Mouse (Mus musculus) intestine, embryonic 15.5 days (tissue): ENCODE data around the gene Nrtn. TPM values are rescaled to one million over a fixed set of nuclear protein-coding genes. Genes with fewer than 3 reads are reported as not detected.
A peak's percentile ranks its signal among the peaks of the same experiment; 100 is the strongest.

Experiments
- ATAC-seq: fragments of 200-750 bp; cut with Nextera tagmentation; 2 replicates; pipeline ENCODE4 v1.8.0; 2017; ENCODE audit warnings: moderate TSS enrichment, moderate library complexity
- H3K27ac ChIP-seq: fragments of 300-500 bp; sonication (generic); 2 replicates; pipeline ENCODE4 v1.5.1; 2015; ENCODE audit warnings: mild to moderate bottlenecking, inconsistent platforms
- H3K27me3 ChIP-seq: fragments of 300-500 bp; sonication (generic); replicated peaks from 2 replicates; pipeline ENCODE4 v1.6.1; 2015; ENCODE audit warnings: inconsistent platforms
- H3K36me3 ChIP-seq: fragments of 300-500 bp; sonication (generic); 2 replicates; pipeline ENCODE4 v1.6.1; 2015; ENCODE audit warnings: inconsistent platforms
- H3K4me1 ChIP-seq: fragments of 300-500 bp; sonication (generic); replicated peaks from 2 replicates; pipeline ENCODE4 v1.6.1; 2015; ENCODE audit warnings: inconsistent platforms
- H3K4me2 ChIP-seq: fragments of 300-500 bp; sonication (generic); replicated peaks from 2 replicates; pipeline ENCODE4 v1.6.1; 2015; ENCODE audit warnings: mild to moderate bottlenecking, inconsistent platforms
- H3K4me3 ChIP-seq: fragments of 300-500 bp; sonication (generic); replicated peaks from 2 replicates; pipeline ENCODE4 v1.5.1; 2015; ENCODE audit warnings: inconsistent platforms
- H3K9ac ChIP-seq: fragments of 300-500 bp; sonication (generic); 2 replicates; pipeline ENCODE4 v1.6.1; 2015; ENCODE audit warnings: inconsistent platforms
- H3K9me3 ChIP-seq: fragments of 300-500 bp; sonication (generic); 2 replicates; pipeline ENCODE4 v1.6.1; 2016; ENCODE audit warnings: inconsistent platforms
- WGBS: fragments of 180-500 bp; shearing (Covaris S2); methylation state at CpG from one replicate; pipeline ENCODE4 v1.1.7; 2015; 5-methylcytosine and 5-hydroxymethylcytosine counted together
- polyA plus RNA-seq: library from polyadenylated mRNA; unstranded; fragments of >200 nt; fragmentation: Nextera tagmentation; extraction: Ambion mirVana; gene quantifications from 2 replicates; pipeline ENCODE4 v1.2.1, GENCODE M21; 2015

The Nrtn gene
- polyA plus RNA-seq, 1 experiment from 2014 or later, result 10.7 TPM

- no peaks in the 10 kb centered on the region for H3K27me3 ChIP-seq
- peaks cover 28% of the 10 kb centered on the region for H3K4me1 ChIP-seq
- no peak overlapping the region for H3K9ac ChIP-seq
- no peak overlapping the region for H3K4me3 ChIP-seq
- no peaks in the 10 kb centered on the region for H3K9me3 ChIP-seq
- H3K27ac ChIP-seq, result peak overlapping the region; percentile 48; the same call in 1 of the 2 replicates
- WGBS, result 6% methylated on average over 12 of the region's 12 CpGs
- H3K36me3 ChIP-seq, result 0 out of 2 replicates have a peak, but pooled peaks cover under 1% of the 10 kb centered on the region
- peak overlapping the region; percentile 42 for H3K4me2 ChIP-seq
- ATAC-seq, result peak; percentile 35
These were observed 29.2 kb downstream of the Nrtn start for GRCm38 (mm10) chr17:56728117-56728516.

GRCm38 (mm10) chr17:56727659-56728058, 29.7 kb downstream of the Nrtn start:
- Histone ChIP-seq H3K27me3 (no peaks in the 10 kb centered on the region), H3K27ac (peak overlapping the region; percentile 48), H3K4me3 (no peak overlapping the region), H3K9ac (no peak overlapping the region), H3K4me2 (peak overlapping the region; percentile 42), H3K4me1 (peaks cover 30% of the 10 kb centered on the region), H3K9me3 (no peaks in the 10 kb centered on the region), H3K36me3 (0 out of 2 replicates have a peak, but pooled peaks cover 5% of the 10 kb centered on the region)
- WGBS, result 11% methylated on average over 12 of the region's 12 CpGs
- ATAC-seq, result peak; percentile 71

DNA sequence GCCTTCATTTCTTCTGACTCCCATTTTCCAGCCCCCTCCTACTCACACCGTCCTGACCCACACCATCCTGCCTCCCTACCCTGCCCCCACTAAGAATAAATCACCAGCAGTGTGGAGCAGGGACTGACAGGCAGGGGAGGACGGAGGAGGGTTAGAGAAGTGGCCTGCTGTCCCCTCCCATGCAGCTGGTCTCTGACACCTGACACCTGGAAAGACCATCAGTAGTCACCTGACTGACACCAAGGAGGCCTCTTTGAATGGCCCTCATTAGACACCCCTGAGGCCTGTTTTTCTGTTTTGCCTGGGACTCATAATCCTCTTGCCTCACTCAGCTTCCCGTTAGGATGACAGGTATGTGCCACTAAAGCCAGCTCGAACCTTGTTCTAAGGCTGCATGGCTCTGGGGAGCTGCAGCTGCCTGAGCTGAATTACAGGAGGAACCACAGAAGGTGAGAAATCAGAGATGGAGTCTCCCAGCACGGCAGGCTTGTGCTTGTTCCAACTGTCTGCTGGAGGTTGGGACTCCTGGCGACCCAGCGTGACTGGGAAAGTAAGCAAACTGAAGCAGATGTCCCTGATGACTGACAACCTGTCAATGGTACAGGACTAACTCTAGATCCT, 30.2 kb downstream of the Nrtn start:
- peak overlapping the region; percentile 48; the same call in 1 of the 2 replicates for H3K27ac ChIP-seq
- H3K4me2 ChIP-seq, result no peak overlapping the region
- H3K27me3 ChIP-seq, result no peaks in the 10 kb centered on the region
- 14% methylated on average over 7 of the region's 7 CpGs for WGBS
- H3K9ac ChIP-seq, result no peak overlapping the region
- H3K4me3 ChIP-seq, result no peak overlapping the region
- 0 out of 2 replicates have a peak, but pooled peaks cover 6% of the 10 kb centered on the region for H3K36me3 ChIP-seq
- H3K9me3 ChIP-seq, result no peaks in the 10 kb centered on the region
- ATAC-seq, result peak; percentile 32
- H3K4me1 ChIP-seq, result peaks cover 31% of the 10 kb centered on the region

- H3K9ac ChIP-seq, result no peak overlapping the region
- no peak for ATAC-seq
These were observed 33.7 kb downstream of the Nrtn start for GRCm38 (mm10) chr17:56723419-56724161.

DNA sequence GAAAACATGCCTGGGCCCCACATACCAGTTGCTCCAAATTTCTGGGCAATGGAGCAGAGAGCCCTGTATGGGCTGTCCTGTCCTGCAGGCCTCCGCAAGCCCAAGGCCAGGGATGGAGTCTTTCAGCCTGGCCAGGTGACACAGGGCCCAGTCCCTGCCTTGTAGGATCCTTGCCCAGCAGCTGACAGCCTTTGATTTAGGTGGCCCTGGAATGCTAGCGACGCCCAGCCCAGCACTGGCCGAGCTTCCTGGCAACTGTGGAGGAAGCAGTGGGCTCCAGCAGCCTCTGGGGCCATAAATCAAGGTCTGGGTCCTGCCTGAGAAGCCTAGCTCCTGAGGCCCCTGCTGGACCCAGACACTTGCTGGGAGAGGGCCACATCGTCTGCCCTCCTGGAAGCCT, 34.9 kb downstream of the Nrtn start:
- no peak for ATAC-seq
- 38% methylated on average over 5 of the region's 5 CpGs for WGBS
- Histone ChIP-seq H3K4me2 (no peak overlapping the region), H3K9ac (0 out of 2 replicates have a peak overlapping the region, but pooled peaks have one; percentile 1), H3K4me1 (peaks cover 28% of the 10 kb centered on the region), H3K4me3 (no peak overlapping the region), H3K27ac (no peak overlapping the region), H3K36me3 (0 out of 2 replicates have a peak, but pooled peaks cover 11% of the 10 kb centered on the region), H3K27me3 (no peaks in the 10 kb centered on the region), H3K9me3 (no peaks in the 10 kb centered on the region)

More at GRCm38 (mm10) chr17:56723419-56724161, 33.7 kb downstream of the Nrtn start:
- Histone ChIP-seq H3K27ac (no peak overlapping the region), H3K9me3 (no peaks in the 10 kb centered on the region), H3K4me1 (peaks cover 35% of the 10 kb centered on the region), H3K4me2 (no peak overlapping the region), H3K27me3 (no peaks in the 10 kb centered on the region), H3K4me3 (no peak overlapping the region), H3K36me3 (0 out of 2 replicates have a peak, but pooled peaks cover 11% of the 10 kb centered on the region)
- 77% methylated on average over 11 of the region's 11 CpGs for WGBS

- Histone ChIP-seq H3K9me3 (no peaks in the 10 kb centered on the region), H3K4me2 (peak within 1 kb of the TSS; percentile 79), H3K36me3 (0 out of 2 replicates have a peak, but pooled peaks cover 5% of the 10 kb centered on the region), H3K4me3 (peak within 1 kb of the TSS; percentile 80), H3K9ac (peak within 1 kb of the TSS; percentile 80), H3K27me3 (no peaks in the 10 kb centered on the region), H3K27ac (peak within 1 kb of the TSS; percentile 84), H3K4me1 (peaks cover 24% of the 10 kb centered on the region)
- peak; percentile 82 for ATAC-seq
- under 1% methylated on average over 59 of the region's 59 CpGs for WGBS
These were observed 39.8 kb downstream of the Nrtn start, which contains the start of the genes Ndufa11 and Vmac for GRCm38 (mm10) chr17:56717363-56718058. Ndufa11 (plus strand) TSS chr17:56717767. Vmac (minus strand) TSS chr17:56718022.

DNA sequence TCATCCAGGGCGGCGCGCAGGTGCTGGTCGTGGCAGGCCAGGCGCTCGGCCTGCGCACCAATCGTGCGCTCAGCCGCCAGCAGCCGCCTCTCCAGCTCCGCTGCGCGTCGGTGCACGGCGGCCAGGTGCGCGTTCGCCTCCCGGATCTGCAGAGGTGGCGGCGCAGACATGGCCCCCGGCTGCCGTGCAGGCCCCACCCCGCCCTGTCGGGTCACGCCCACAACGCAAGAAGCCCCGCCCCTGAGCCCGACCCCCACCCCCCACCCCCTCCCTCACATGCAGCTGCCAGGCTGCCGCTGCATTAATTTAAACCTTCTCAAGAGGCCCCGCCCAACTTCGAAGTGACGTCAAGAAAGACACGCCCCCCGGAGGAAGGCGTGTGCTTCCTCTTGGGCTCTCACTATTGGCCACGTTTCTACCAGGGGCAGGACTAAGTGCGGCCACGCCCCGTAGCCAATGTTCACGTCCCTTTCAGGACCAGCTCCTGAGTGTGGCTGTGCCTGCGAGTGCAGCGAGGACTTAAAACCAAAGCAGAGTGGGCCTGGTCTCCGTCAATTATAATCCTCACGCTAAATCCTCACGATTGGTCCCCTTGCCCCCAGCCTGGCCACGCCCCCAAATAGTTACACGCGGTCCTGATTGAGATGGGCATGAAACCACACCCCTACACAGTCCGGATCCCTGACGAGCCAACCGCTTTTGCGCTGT, 40.5 kb downstream of the Nrtn start:
- H3K27me3 ChIP-seq, result no peaks in the 10 kb centered on the region
- WGBS, result under 1% methylated on average over 55 of the region's 55 CpGs
- no peaks in the 10 kb centered on the region for H3K9me3 ChIP-seq
- peaks cover 24% of the 10 kb centered on the region for H3K4me1 ChIP-seq
- H3K4me2 ChIP-seq, result peak overlapping the region; percentile 79
- H3K36me3 ChIP-seq, result peaks cover 7% of the 10 kb centered on the region; the same call in 1 of the 2 replicates
- peak overlapping the region; percentile 80 for H3K9ac ChIP-seq
- ATAC-seq, result peak; percentile 93
- H3K27ac ChIP-seq, result peak overlapping the region; percentile 84
- H3K4me3 ChIP-seq, result peak overlapping the region; percentile 80

GRCm38 (mm10) chr17:56715914-56716654, 41.2 kb downstream of the Nrtn start:
- Histone ChIP-seq H3K4me3 (peak overlapping the region; percentile 80), H3K27ac (peak overlapping the region; percentile 84), H3K36me3 (peaks cover 10% of the 10 kb centered on the region), H3K27me3 (no peaks in the 10 kb centered on the region), H3K4me1 (peaks cover 24% of the 10 kb centered on the region), H3K9ac (peak overlapping the region; percentile 80), H3K9me3 (no peaks in the 10 kb centered on the region), H3K4me2 (peak overlapping the region; percentile 79)
- 23% methylated on average over 22 of the region's 22 CpGs for WGBS
- peak; percentile 0; the same call in 1 of the 2 replicates for ATAC-seq

- Histone ChIP-seq H3K27me3 (no peaks in the 10 kb centered on the region), H3K4me3 (peak overlapping the region; percentile 80; the same call in 1 of the 2 replicates), H3K9me3 (no peaks in the 10 kb centered on the region), H3K4me1 (peaks cover 24% of the 10 kb centered on the region), H3K36me3 (peaks cover 17% of the 10 kb centered on the region), H3K9ac (no peak overlapping the region), H3K4me2 (peak overlapping the region; percentile 79; the same call in 1 of the 2 replicates), H3K27ac (no peak overlapping the region)
- 67% methylated on average over 11 of the region's 11 CpGs for WGBS
- ATAC-seq, result no peak
These were observed 42.0 kb downstream of the Nrtn start for GRCm38 (mm10) chr17:56715360-56715759.

DNA sequence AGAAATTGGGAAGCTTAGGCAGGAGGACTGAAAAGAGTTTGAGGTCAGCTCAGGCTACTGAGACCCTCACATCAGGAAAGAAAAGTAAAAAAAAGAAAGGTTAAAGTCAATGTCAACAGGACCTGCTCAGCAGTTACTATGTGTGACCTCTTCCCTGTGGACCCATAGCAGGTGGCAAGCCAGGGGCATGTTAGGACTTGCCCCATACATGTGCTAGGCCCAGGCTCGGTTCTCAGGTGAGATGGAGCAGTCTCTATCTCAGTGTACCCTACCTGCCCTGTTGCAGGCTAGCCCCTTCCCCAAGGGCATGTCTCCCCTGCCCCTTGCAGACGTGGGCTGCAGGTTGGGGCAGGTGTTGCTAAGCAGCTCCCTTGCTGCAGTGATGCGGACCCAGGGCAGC, 47.6 kb downstream of the Nrtn start:
- WGBS, result 91% methylated on average over 3 of the region's 3 CpGs
- no peak overlapping the region for H3K27ac ChIP-seq
- H3K4me1 ChIP-seq, result no peaks in the 10 kb centered on the region
- no peaks in the 10 kb centered on the region for H3K27me3 ChIP-seq
- no peak overlapping the region for H3K9ac ChIP-seq
- H3K9me3 ChIP-seq, result no peaks in the 10 kb centered on the region
- no peak overlapping the region for H3K4me2 ChIP-seq
- no peak for ATAC-seq
- no peak overlapping the region for H3K4me3 ChIP-seq
- peaks cover 70% of the 10 kb centered on the region for H3K36me3 ChIP-seq

- 82% methylated on average over 4 of the region's 4 CpGs for WGBS
- H3K4me2 ChIP-seq, result no peak overlapping the region
- H3K4me1 ChIP-seq, result no peaks in the 10 kb centered on the region
- no peaks in the 10 kb centered on the region for H3K9me3 ChIP-seq
- H3K27me3 ChIP-seq, result no peaks in the 10 kb centered on the region
- no peak for ATAC-seq
- H3K36me3 ChIP-seq, result peaks cover 79% of the 10 kb centered on the region
- no peak overlapping the region for H3K4me3 ChIP-seq
- no peak overlapping the region for H3K9ac ChIP-seq
- no peak overlapping the region for H3K27ac ChIP-seq
These were observed 48.6 kb downstream of the Nrtn start for GRCm38 (mm10) chr17:56708692-56709091.
